Mouse (Mus musculus): ENCODE measurements around the gene Snx33. TPM values are rescaled to one million over a fixed set of nuclear protein-coding genes. Genes with fewer than 3 reads are reported as not detected.

Gene Snx33
- 2.4 and 3.4 TPM in 2 replicates for polyA plus RNA-seq (2011; ENCODE audit: insufficient read depth, insufficient read length, low replicate concordance, missing spikeins)

- peak within 1 kb of the TSS; percentile 52; the same call in 1 of the 2 replicates for H3K27ac ChIP-seq (ENCODE audit: control insufficient read depth, insufficient read depth, low read depth, low read length, poor library complexity)
- peak within 1 kb of the TSS; percentile 79 for H3K4me3 ChIP-seq (replicated peaks; ENCODE audit: control insufficient read depth, low read depth, low read length)
- WGBS: under 1% methylated on average over 50 of the region's 50 CpGs
- TF ChIP-seq CTCF (IDR thresholded peaks at IDR 0.05; ENCODE audit: control insufficient read depth, insufficient read depth, low read length) (peak; percentile 53), POLR2A (IDR thresholded peaks at IDR 0.05; ENCODE audit: borderline replicate concordance, control insufficient read depth, low read depth, low read length) (peak; percentile 45; the same call in 1 of the 2 replicates)
- H3K4me1 ChIP-seq (ENCODE audit: control insufficient read depth, insufficient read depth, low read length): no peaks in the 10 kb centered on the region; the same call in 1 of the 2 replicates
These were observed at the start of gene Snx33 for GRCm38 (mm10) chr9:56928041-56928811. Gene Snx33, minus strand, starts transcription at chr9:56928371.

DNA sequence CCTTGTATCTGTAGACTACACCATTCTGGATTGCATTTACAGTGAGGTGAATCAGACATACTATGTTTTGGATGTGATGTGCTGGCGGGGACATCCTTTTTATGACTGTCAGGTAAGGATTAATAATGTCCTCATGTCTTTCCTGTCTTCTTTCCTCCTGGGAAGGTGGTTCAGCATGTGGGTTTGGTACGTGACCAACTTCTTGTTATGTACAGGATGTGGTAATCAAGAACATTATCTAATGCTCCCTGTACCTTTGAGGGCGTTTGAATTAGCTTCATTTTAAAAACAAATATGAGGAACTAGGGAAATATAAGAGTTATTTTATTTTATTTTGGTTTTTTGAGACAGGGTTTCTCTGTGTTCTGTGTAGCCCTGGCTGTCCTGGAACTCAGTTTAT is 47.0 kb upstream of the Snx33 start:
- TF ChIP-seq POLR2A (IDR thresholded peaks at IDR 0.05; ENCODE audit: borderline replicate concordance, control insufficient read depth, low read depth, low read length) (no peak), CTCF (IDR thresholded peaks at IDR 0.05; ENCODE audit: control insufficient read depth, insufficient read depth, low read length) (no peak)
- 11% methylated on average over 3 of the region's 3 CpGs for WGBS
- H3K4me1 ChIP-seq (ENCODE audit: control insufficient read depth, insufficient read depth, low read length): no peaks in the 10 kb centered on the region; the same call in 1 of the 2 replicates

GRCm38 (mm10) chr9:56973960-56974524 is 45.9 kb upstream of the Snx33 start:
- WGBS: 69% methylated on average over 8 of the region's 8 CpGs
- no peak for TF ChIP-seq POLR2A (IDR thresholded peaks at IDR 0.05; ENCODE audit: borderline replicate concordance, control insufficient read depth, low read depth, low read length)
- no peak for TF ChIP-seq CTCF (IDR thresholded peaks at IDR 0.05; ENCODE audit: control insufficient read depth, insufficient read depth, low read length)
- Histone ChIP-seq H3K4me1 (ENCODE audit: control insufficient read depth, insufficient read depth, low read length) (no peaks in the 10 kb centered on the region; the same call in 1 of the 2 replicates), H3K4me3 (replicated peaks; ENCODE audit: control insufficient read depth, low read depth, low read length) (no peak overlapping the region), H3K27ac (ENCODE audit: control insufficient read depth, insufficient read depth, low read depth, low read length, poor library complexity) (no peak overlapping the region)

More for the DNA sequence above, 47.0 kb upstream of the Snx33 start:
- H3K27ac ChIP-seq (ENCODE audit: control insufficient read depth, insufficient read depth, low read depth, low read length, poor library complexity): no peak overlapping the region
- no peak overlapping the region for H3K4me3 ChIP-seq (replicated peaks; ENCODE audit: control insufficient read depth, low read depth, low read length)

DNA sequence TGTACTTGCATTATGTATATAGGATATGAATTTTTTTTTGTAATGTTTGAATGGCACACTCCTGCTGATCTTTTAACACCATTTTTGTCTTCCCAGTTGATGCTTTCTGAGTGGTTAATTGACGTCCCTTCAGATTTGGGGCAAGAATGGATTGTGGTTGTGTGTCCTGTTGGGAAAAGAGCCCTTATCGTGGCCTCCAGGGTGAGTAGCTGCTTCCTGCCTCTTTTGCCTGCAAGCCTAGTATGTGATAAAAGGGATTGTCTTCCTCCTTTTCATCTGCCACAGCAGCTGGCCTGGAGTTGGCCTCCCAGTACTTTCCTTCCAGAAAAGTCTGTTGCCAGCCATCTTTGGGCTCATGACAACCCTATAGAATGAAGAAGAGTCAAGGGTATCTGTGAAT is 42.0 kb upstream of the Snx33 start:
- Histone ChIP-seq H3K4me1 (ENCODE audit: control insufficient read depth, insufficient read depth, low read length) (no peaks in the 10 kb centered on the region; the same call in 1 of the 2 replicates), H3K27ac (ENCODE audit: control insufficient read depth, insufficient read depth, low read depth, low read length, poor library complexity) (no peak overlapping the region), H3K4me3 (replicated peaks; ENCODE audit: control insufficient read depth, low read depth, low read length) (no peak overlapping the region)
- TF ChIP-seq CTCF (IDR thresholded peaks at IDR 0.05; ENCODE audit: control insufficient read depth, insufficient read depth, low read length): no peak
- TF ChIP-seq POLR2A (IDR thresholded peaks at IDR 0.05; ENCODE audit: borderline replicate concordance, control insufficient read depth, low read depth, low read length): no peak
- 54% methylated on average over 2 of the region's 2 CpGs for WGBS

DNA sequence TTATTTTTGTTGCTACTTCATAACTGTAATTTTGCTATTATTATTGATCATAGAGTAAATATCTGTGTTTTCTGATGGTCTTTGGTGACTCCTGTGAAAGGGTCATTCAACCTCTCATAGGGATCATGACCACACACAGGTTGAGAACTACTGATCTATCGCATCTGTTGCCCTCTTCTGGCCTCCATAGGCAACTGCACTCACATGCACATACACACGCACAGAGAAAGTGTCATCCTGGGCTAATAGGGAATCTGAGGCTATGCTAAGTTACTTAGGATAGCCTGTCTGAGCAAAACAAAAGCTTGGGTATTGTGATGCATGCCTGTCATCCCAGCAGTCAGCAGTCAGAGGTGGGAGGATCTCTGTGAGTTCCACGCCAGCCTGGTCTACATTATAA is 33.4 kb upstream of the Snx33 start:
- TF ChIP-seq POLR2A (IDR thresholded peaks at IDR 0.05; ENCODE audit: borderline replicate concordance, control insufficient read depth, low read depth, low read length) (no peak), CTCF (IDR thresholded peaks at IDR 0.05; ENCODE audit: control insufficient read depth, insufficient read depth, low read length) (no peak)
- Histone ChIP-seq H3K4me1 (ENCODE audit: control insufficient read depth, insufficient read depth, low read length) (no peaks in the 10 kb centered on the region), H3K27ac (ENCODE audit: control insufficient read depth, insufficient read depth, low read depth, low read length, poor library complexity) (no peak overlapping the region), H3K4me3 (replicated peaks; ENCODE audit: control insufficient read depth, low read depth, low read length) (no peak overlapping the region)
- 91% methylated on average over 3 of the region's 3 CpGs for WGBS

GRCm38 (mm10) chr9:56958689-56959088 is 30.5 kb upstream of the Snx33 start:
- Histone ChIP-seq H3K4me3 (replicated peaks; ENCODE audit: control insufficient read depth, low read depth, low read length) (no peak overlapping the region), H3K4me1 (ENCODE audit: control insufficient read depth, insufficient read depth, low read length) (no peaks in the 10 kb centered on the region), H3K27ac (ENCODE audit: control insufficient read depth, insufficient read depth, low read depth, low read length, poor library complexity) (no peak overlapping the region)
- TF ChIP-seq CTCF (IDR thresholded peaks at IDR 0.05; ENCODE audit: control insufficient read depth, insufficient read depth, low read length) (no peak), POLR2A (IDR thresholded peaks at IDR 0.05; ENCODE audit: borderline replicate concordance, control insufficient read depth, low read depth, low read length) (no peak)
- 79% methylated on average over 2 of the region's 2 CpGs for WGBS

- Histone ChIP-seq H3K4me1 (ENCODE audit: control insufficient read depth, insufficient read depth, low read length) (no peaks in the 10 kb centered on the region), H3K27ac (ENCODE audit: control insufficient read depth, insufficient read depth, low read depth, low read length, poor library complexity) (no peak overlapping the region), H3K4me3 (replicated peaks; ENCODE audit: control insufficient read depth, low read depth, low read length) (no peak overlapping the region)
- 87% methylated on average over 7 of the region's 7 CpGs for WGBS
- no peak for TF ChIP-seq POLR2A (IDR thresholded peaks at IDR 0.05; ENCODE audit: borderline replicate concordance, control insufficient read depth, low read depth, low read length)
- TF ChIP-seq CTCF (IDR thresholded peaks at IDR 0.05; ENCODE audit: control insufficient read depth, insufficient read depth, low read length): no peak
These were observed 28.9 kb upstream of the Snx33 start for GRCm38 (mm10) chr9:56956966-56957675.

- Histone ChIP-seq H3K27ac (ENCODE audit: control insufficient read depth, insufficient read depth, low read depth, low read length, poor library complexity) (no peak overlapping the region), H3K4me3 (replicated peaks; ENCODE audit: control insufficient read depth, low read depth, low read length) (no peak overlapping the region), H3K4me1 (ENCODE audit: control insufficient read depth, insufficient read depth, low read length) (peaks cover 1% of the 10 kb centered on the region)
- 89% methylated on average over 1 of the region's 1 CpGs for WGBS
- no peak for TF ChIP-seq CTCF (IDR thresholded peaks at IDR 0.05; ENCODE audit: control insufficient read depth, insufficient read depth, low read length)
- no peak for TF ChIP-seq POLR2A (IDR thresholded peaks at IDR 0.05; ENCODE audit: borderline replicate concordance, control insufficient read depth, low read depth, low read length)
These were observed 25.4 kb upstream of the Snx33 start for GRCm38 (mm10) chr9:56953562-56953961.

Measured in bone marrow, adult 2 months (tissue).